Mouse (Mus musculus): ENCODE data around the gene Gadd45b. TPM values are rescaled to one million over a fixed set of nuclear protein-coding genes. Genes with fewer than 3 reads are reported as not detected.

Gadd45b gene
- polyA plus RNA-seq, 1 experiment from 2014 or later = 17.4 TPM

GRCm38 (mm10) chr10:80900318-80901247 lies 29.3 kb upstream of the Gadd45b start, which contains the start of gene Timm13:
Gene Timm13 (minus strand): TSS chr10:80900969.
- DNase-seq (ENCODE audit: low spot score) (peak; percentile 100), ATAC-seq (replicated peaks; ENCODE audit: low FRiP score, low read depth) (peak; percentile 95)
- Histone ChIP-seq H3K4me1 (replicated peaks; ENCODE audit: insufficient read depth, low read length) (peaks cover 7% of the 10 kb centered on the region; the same call in 1 of the 2 replicates), H3K36me3 (ENCODE audit: insufficient read depth, low read length) (peaks cover 18% of the 10 kb centered on the region; the same call in 1 of the 2 replicates), H3K9me3 (replicated peaks; ENCODE audit: low read length) (no peaks in the 10 kb centered on the region), H3K4me3 (replicated peaks; ENCODE audit: low read depth, low read length) (peak within 1 kb of the TSS; percentile 59), H3K27ac (peak within 1 kb of the TSS; percentile 72), H3K4me2 (ENCODE audit: low read length) (peak within 1 kb of the TSS; percentile 82), H3K27me3 (ENCODE audit: insufficient read depth, low read length) (no peaks in the 10 kb centered on the region), H3K9ac (ENCODE audit: low read depth, low read length) (peak within 1 kb of the TSS; percentile 52)
- TF ChIP-seq CTCF (IDR thresholded peaks at IDR 0.05; ENCODE audit: low read depth) = no peak
- WGBS = under 1% methylated on average over 72 of the region's 72 CpGs

- H3K4me2 ChIP-seq (ENCODE audit: low read length) = peak overlapping the region; percentile 35; the same call in 1 of the 2 replicates
- no peak for ATAC-seq (replicated peaks; ENCODE audit: low FRiP score, low read depth)
- no peaks in the 10 kb centered on the region for H3K9me3 ChIP-seq (replicated peaks; ENCODE audit: low read length)
- H3K27ac ChIP-seq = peak overlapping the region; percentile 61
- TF ChIP-seq CTCF (IDR thresholded peaks at IDR 0.05; ENCODE audit: low read depth) = no peak
- no peak overlapping the region for H3K4me3 ChIP-seq (replicated peaks; ENCODE audit: low read depth, low read length)
- peaks cover 24% of the 10 kb centered on the region for H3K36me3 ChIP-seq (ENCODE audit: insufficient read depth, low read length)
- peaks cover 7% of the 10 kb centered on the region; the same call in 1 of the 2 replicates for H3K4me1 ChIP-seq (replicated peaks; ENCODE audit: insufficient read depth, low read length)
- H3K9ac ChIP-seq (ENCODE audit: low read depth, low read length) = peak overlapping the region; percentile 40; the same call in 1 of the 2 replicates
- 91% methylated on average over 19 of the region's 19 CpGs for WGBS
- H3K27me3 ChIP-seq (ENCODE audit: insufficient read depth, low read length) = no peaks in the 10 kb centered on the region
- DNase-seq (ENCODE audit: low spot score) = no peak
Observed at GRCm38 (mm10) chr10:80901409-80902272, 28.2 kb upstream of the Gadd45b start.

- Histone ChIP-seq H3K4me3 (replicated peaks; ENCODE audit: low read depth, low read length) (no peak overlapping the region), H3K4me1 (replicated peaks; ENCODE audit: insufficient read depth, low read length) (peaks cover 7% of the 10 kb centered on the region; the same call in 1 of the 2 replicates), H3K27me3 (ENCODE audit: insufficient read depth, low read length) (no peaks in the 10 kb centered on the region), H3K4me2 (ENCODE audit: low read length) (no peak overlapping the region), H3K36me3 (ENCODE audit: insufficient read depth, low read length) (peaks cover 24% of the 10 kb centered on the region), H3K27ac (no peak overlapping the region), H3K9me3 (replicated peaks; ENCODE audit: low read length) (no peaks in the 10 kb centered on the region), H3K9ac (ENCODE audit: low read depth, low read length) (no peak overlapping the region)
- WGBS = 93% methylated on average over 9 of the region's 9 CpGs
- no peak for TF ChIP-seq CTCF (IDR thresholded peaks at IDR 0.05; ENCODE audit: low read depth)
- ATAC-seq (replicated peaks; ENCODE audit: low FRiP score, low read depth) = no peak
- DNase-seq (ENCODE audit: low spot score) = no peak
Observed at GRCm38 (mm10) chr10:80902273-80902940, 27.5 kb upstream of the Gadd45b start.

DNA sequence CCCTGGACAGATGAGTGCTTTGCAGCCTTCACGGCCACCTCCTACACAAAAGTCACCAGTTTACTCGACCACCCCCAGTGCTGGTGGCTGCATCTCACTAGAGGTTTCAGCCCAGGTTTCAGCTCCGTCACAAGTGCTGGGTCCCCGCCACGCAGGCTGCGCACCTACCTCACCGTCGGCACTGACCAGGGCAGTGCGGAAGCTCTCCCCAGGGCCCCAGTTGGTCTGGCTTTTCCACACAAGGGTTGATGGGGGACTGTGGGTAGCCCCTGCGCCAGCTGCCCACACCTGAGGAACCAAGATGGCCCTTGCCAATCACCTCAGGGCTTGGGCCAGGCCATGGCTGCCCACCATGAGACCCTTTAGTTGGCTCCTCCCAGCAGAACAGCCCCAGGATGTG lies 26.6 kb upstream of the Gadd45b start:
- H3K9ac ChIP-seq (ENCODE audit: low read depth, low read length) = no peak overlapping the region
- no peak overlapping the region for H3K27ac ChIP-seq
- no peak overlapping the region for H3K4me3 ChIP-seq (replicated peaks; ENCODE audit: low read depth, low read length)
- ATAC-seq (replicated peaks; ENCODE audit: low FRiP score, low read depth) (no peak), DNase-seq (ENCODE audit: low spot score) (no peak)
- no peak overlapping the region for H3K4me2 ChIP-seq (ENCODE audit: low read length)
- no peaks in the 10 kb centered on the region for H3K9me3 ChIP-seq (replicated peaks; ENCODE audit: low read length)
- 91% methylated on average over 10 of the region's 10 CpGs for WGBS
- no peak for TF ChIP-seq CTCF (IDR thresholded peaks at IDR 0.05; ENCODE audit: low read depth)
- H3K27me3 ChIP-seq (ENCODE audit: insufficient read depth, low read length) = no peaks in the 10 kb centered on the region
- peaks cover 7% of the 10 kb centered on the region; the same call in 1 of the 2 replicates for H3K4me1 ChIP-seq (replicated peaks; ENCODE audit: insufficient read depth, low read length)
- peaks cover 24% of the 10 kb centered on the region for H3K36me3 ChIP-seq (ENCODE audit: insufficient read depth, low read length)

DNA sequence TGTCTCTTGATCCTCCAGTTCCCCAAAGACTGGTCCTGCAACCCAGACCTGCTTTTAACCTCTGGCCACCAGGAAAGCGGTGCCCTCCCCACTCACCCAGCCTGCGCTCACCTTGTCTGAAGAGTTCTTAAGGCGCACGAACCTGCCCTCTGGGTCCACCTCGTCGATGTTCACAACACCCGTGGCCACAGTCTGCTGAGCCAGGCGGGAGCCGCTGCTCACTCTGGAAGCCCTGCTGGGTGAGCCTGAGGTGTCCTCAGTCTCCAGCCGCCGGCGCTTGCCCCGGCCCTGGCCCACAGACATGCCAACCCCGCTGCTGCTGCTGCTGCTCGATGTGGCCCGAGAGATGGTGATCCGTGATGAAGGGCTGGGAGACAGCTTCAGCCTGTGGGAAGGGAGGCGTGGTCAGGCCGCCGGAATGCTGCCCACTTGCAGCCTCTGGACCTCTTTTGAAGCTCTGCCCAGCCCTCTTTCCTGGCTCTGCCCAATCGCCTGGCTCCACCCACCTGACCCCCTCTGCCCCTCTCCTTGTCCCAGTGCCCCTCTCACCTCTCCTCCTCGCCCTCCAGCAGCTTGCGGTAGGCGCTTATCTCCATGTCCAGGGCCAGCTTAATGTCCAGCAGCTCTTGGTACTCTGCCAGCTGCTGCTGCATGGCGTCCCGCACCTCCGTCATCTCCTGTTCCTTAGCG lies 25.7 kb upstream of the Gadd45b start:
- Histone ChIP-seq H3K4me1 (replicated peaks; ENCODE audit: insufficient read depth, low read length) (peaks cover 7% of the 10 kb centered on the region; the same call in 1 of the 2 replicates), H3K27ac (no peak overlapping the region), H3K9ac (ENCODE audit: low read depth, low read length) (no peak overlapping the region), H3K4me2 (ENCODE audit: low read length) (no peak overlapping the region), H3K27me3 (ENCODE audit: insufficient read depth, low read length) (no peaks in the 10 kb centered on the region), H3K9me3 (replicated peaks; ENCODE audit: low read length) (no peaks in the 10 kb centered on the region), H3K4me3 (replicated peaks; ENCODE audit: low read depth, low read length) (no peak overlapping the region), H3K36me3 (ENCODE audit: insufficient read depth, low read length) (peaks cover 23% of the 10 kb centered on the region)
- 79% methylated on average over 28 of the region's 28 CpGs for WGBS
- no peak for TF ChIP-seq CTCF (IDR thresholded peaks at IDR 0.05; ENCODE audit: low read depth)
- no peak for DNase-seq (ENCODE audit: low spot score)
- no peak for ATAC-seq (replicated peaks; ENCODE audit: low FRiP score, low read depth)

Data from kidney, postnatal 0 days (tissue).